Mouse (Mus musculus) G1E (cell line): ENCODE data around the gene Clec16a.

ENCODE experiments used
- CTCF ChIP-seq: IDR thresholded peaks from 2 replicates; pipeline ENCODE4 v1.5.1; 2012; ENCODE audit warnings: low read depth, low read length, inconsistent platforms, mixed read lengths
- GATA1 ChIP-seq: IDR thresholded peaks from 2 replicates; pipeline ENCODE4 v1.6.1; 2012; ENCODE audit warnings: borderline replicate concordance, low read length, inconsistent platforms, mixed read lengths
- GATA2 ChIP-seq: IDR thresholded peaks from 2 replicates; pipeline ENCODE4 v1.6.1; 2012; ENCODE audit warnings: low read depth, low read length, inconsistent platforms, borderline replicate concordance
- POLR2AphosphoS5 ChIP-seq: IDR thresholded peaks from 2 replicates; pipeline ENCODE4 v1.6.1; 2012; ENCODE audit warnings: low read depth, low read length, inconsistent platforms; ENCODE audit not compliant: insufficient replicate concordance

GRCm38 (mm10) chr16:10546865-10547264 lies 1.7 kb downstream of the Clec16a start:
- TF ChIP-seq CTCF: no peak
- no peak for TF ChIP-seq GATA1
- no peak for TF ChIP-seq POLR2AphosphoS5
- no peak for TF ChIP-seq GATA2
